Mouse (Mus musculus) liver, adult 2 months (tissue): ENCODE data around the gene Pigl.

Experiments
- CTCF ChIP-seq: fragments of 200-500 bp; IDR thresholded peaks from 2 replicates; pipeline ENCODE4 v1.5.1; 2011; ENCODE audit warnings: low read depth, low read length, control low read depth
- POLR2A ChIP-seq: fragments of 200-500 bp; IDR thresholded peaks from 2 replicates; pipeline ENCODE4 v1.6.1; 2011; ENCODE audit warnings: low read length, control low read depth; ENCODE audit not compliant: insufficient read depth; ENCODE audit errors: extremely low read depth

DNA sequence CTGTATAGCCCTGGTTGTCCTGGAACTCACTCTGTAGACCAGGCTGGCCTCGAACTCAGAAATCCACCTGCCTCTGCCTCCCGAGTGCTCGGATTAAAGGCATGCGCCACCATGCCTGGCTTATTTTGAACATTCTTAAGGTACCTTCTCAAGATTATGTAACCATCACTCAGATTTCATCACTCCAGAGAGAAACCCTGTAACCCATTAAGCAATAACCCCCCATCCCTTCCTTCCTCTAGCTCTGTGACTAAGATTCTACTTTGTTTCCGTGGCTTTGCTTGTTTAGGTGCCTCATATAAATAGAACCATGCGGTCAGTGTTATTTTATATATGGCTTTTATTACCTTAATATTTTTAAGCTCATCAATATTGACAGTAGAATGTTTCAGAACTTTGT, 12.2 kb downstream of the Pigl start:
- no peak for TF ChIP-seq POLR2A
- TF ChIP-seq CTCF, result no peak
